9 mouse cellular contexts compared by ENCODE assay signal in the genomic region with DNA sequence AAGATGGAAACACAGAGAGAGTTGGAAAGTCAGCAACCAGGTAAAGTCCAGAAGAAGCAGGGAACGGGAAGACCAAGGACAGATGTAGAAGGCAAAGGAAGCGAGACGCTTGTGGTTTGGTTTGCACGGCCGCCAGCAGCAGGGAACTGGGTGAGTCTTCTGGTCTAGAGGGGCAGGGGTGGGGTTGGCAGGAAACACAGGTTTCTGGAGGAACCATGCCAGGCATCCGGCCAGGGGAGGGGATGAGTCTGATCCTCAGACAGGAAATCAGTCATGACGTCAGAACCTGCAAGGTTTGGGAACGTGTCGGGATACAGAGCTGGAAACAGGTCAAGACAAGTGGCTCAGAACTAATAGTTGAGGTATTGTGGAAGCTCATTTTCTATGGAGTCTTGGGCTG. TPM values are rescaled to one million over a fixed set of nuclear protein-coding genes. Genes with fewer than 3 reads are reported as not detected.
DNase-seq lines count a peak whose midpoint lies in the region; ATAC-seq and TF ChIP-seq lines count a peak whose summit lies in the region.
"Had no signal": no experiment of that assay in that cellular context is flagged by ENCODE, and none has a peak within 500 bp of the region (broad histone marks: within the 10 kb centered on the region; RNA-seq: fewer than 3 reads in every experiment).

No protein-coding gene starts in this region.

- no peak for ATAC-seq in liver, embryonic 12.5 days

- intact Hi-C loops in left cerebral cortex, postnatal 36 days (cut with DNase I), result no loop called here

- TF ChIP-seq CTCF in cerebellum, adult 2 months (IDR thresholded peaks at IDR 0.05; ENCODE audit: borderline replicate concordance, insufficient read depth, low read depth, low read length), result no peak

- H3K4me3 ChIP-seq in liver, embryonic 12.5 days, result no peak overlapping the region
- no peak overlapping the region for H3K4me3 ChIP-seq in cerebellum, adult 2 months (replicated peaks; ENCODE audit: insufficient read depth, low read depth, low read length)
- H3K4me3 ChIP-seq: neural tube, embryonic 12.5 days had no signal

- WGBS in liver, embryonic 12.5 days (ENCODE audit: insufficient replicate concordance), result 26% methylated on average over 9 of the region's 9 CpGs
- WGBS in cerebellum, adult 2 months, result 60% methylated on average over 9 of the region's 9 CpGs

- no peak for TF ChIP-seq POLR2A in cerebellum, adult 2 months (IDR thresholded peaks at IDR 0.05; ENCODE audit: borderline replicate concordance, insufficient read depth, low read length)

- no peaks in the 10 kb centered on the region for H3K36me3 ChIP-seq in liver, embryonic 12.5 days
- H3K36me3 ChIP-seq: neural tube, embryonic 12.5 days had no signal

- no peak overlapping the region for H3K27ac ChIP-seq in liver, embryonic 12.5 days
- H3K27ac ChIP-seq in cerebellum, adult 2 months (ENCODE audit: insufficient read depth, low read length), result no peak overlapping the region
- H3K27ac ChIP-seq: neural tube, embryonic 12.5 days had no signal

- DNase-seq in liver, result peak; percentile 43
- DNase-seq in fibroblast of lung, adult 2 months (ENCODE audit: low read depth), result peak; percentile 57
- DNase-seq in kidney, postnatal 36 days, result peak; percentile 74 to 84
- peak; percentile 49 to 55 for DNase-seq in thymus, postnatal 10 days (ENCODE audit: low spot score in 2 of 2)
- no peak for DNase-seq in embryo, embryonic 11 days
- DNase-seq in cerebellum, adult 2 months, result no peak
- no peak for DNase-seq in left cerebral cortex, postnatal 36 days (ENCODE audit: low spot score in 2 of 2)

- no peak overlapping the region for H3K4me2 ChIP-seq in liver, embryonic 12.5 days
- H3K4me2 ChIP-seq: neural tube, embryonic 12.5 days had no signal

- H3K9me3 ChIP-seq in liver, embryonic 12.5 days (replicated peaks), result no peaks in the 10 kb centered on the region
- H3K9me3 ChIP-seq: neural tube, embryonic 12.5 days had no signal

- H3K4me1 ChIP-seq in liver, embryonic 12.5 days, result no peaks in the 10 kb centered on the region
- peaks cover 3% of the 10 kb centered on the region; the same call in 1 of the 2 replicates for H3K4me1 ChIP-seq in cerebellum, adult 2 months (ENCODE audit: control insufficient read depth, insufficient read depth, low read length)
- H3K4me1 ChIP-seq: neural tube, embryonic 12.5 days had no signal

- H3K27me3 ChIP-seq in liver, embryonic 12.5 days (replicated peaks), result no peaks in the 10 kb centered on the region; the same call in 1 of the 2 replicates
- no peaks in the 10 kb centered on the region for H3K27me3 ChIP-seq in cerebellum, adult 2 months (ENCODE audit: control insufficient read depth, insufficient read depth, low read length)
- H3K27me3 ChIP-seq: neural tube, embryonic 12.5 days had no signal

- H3K9ac ChIP-seq in liver, embryonic 12.5 days, result no peak overlapping the region
- H3K9ac ChIP-seq: neural tube, embryonic 12.5 days had no signal

RNA-seq across cellular contexts. Expression of a gene that starts 43.2 kb away (rescaled TPM):
- 194 and 195 TPM in 2 replicates for polyA plus RNA-seq in liver, embryonic 12.5 days (2016; fragmentation: Nextera tagmentation; extraction: Ambion mirVana)
- 174 and 178 TPM in 2 replicates for polyA plus RNA-seq in cerebellum, adult 2 months (2012; rRNA removed)
- total RNA-seq in left cerebral cortex, postnatal 36 days (2021), result 100 to 1,000 TPM; 150 to 154 TPM

RNA-seq across cellular contexts. Expression of a gene that starts 55.8 kb away (rescaled TPM):
- 1.4 and 1.5 TPM in 2 replicates for polyA plus RNA-seq in liver, embryonic 12.5 days (2016; fragmentation: Nextera tagmentation; extraction: Ambion mirVana)
- 16.6 and 22.4 TPM in 2 replicates for polyA plus RNA-seq in cerebellum, adult 2 months (2012; rRNA removed)
- total RNA-seq in left cerebral cortex, postnatal 36 days (2021), result 10 to 100 TPM; 21.9 to 74.3 TPM

Comparison
In these comparisons a context has a peak if more than half of its experiments do, and no peak if none do; other contexts are left out.
1. DNase-seq: peak in liver (single experiment), fibroblast of lung, adult 2 months (single experiment), kidney, postnatal 36 days (2 of 2) and thymus, postnatal 10 days (2 of 2); none in embryo, embryonic 11 days (single experiment), cerebellum, adult 2 months (0 of 2) and left cerebral cortex, postnatal 36 days (0 of 2).